Mouse (Mus musculus) intestine, embryonic 15.5 days (tissue): ENCODE data around the gene Tmed10. TPM values are rescaled to one million over a fixed set of nuclear protein-coding genes. Genes with fewer than 3 reads are reported as not detected.

Experiments used
- ATAC-seq: fragments of 200-750 bp; cut with Nextera tagmentation; 2 replicates; pipeline ENCODE4 v1.8.0; 2017; ENCODE audit warnings: moderate TSS enrichment, moderate library complexity
- H3K27ac ChIP-seq: fragments of 300-500 bp; sonication (generic); 2 replicates; pipeline ENCODE4 v1.5.1; 2015; ENCODE audit warnings: mild to moderate bottlenecking, inconsistent platforms
- H3K27me3 ChIP-seq: fragments of 300-500 bp; sonication (generic); replicated peaks from 2 replicates; pipeline ENCODE4 v1.6.1; 2015; ENCODE audit warnings: inconsistent platforms
- H3K36me3 ChIP-seq: fragments of 300-500 bp; sonication (generic); 2 replicates; pipeline ENCODE4 v1.6.1; 2015; ENCODE audit warnings: inconsistent platforms
- H3K4me1 ChIP-seq: fragments of 300-500 bp; sonication (generic); replicated peaks from 2 replicates; pipeline ENCODE4 v1.6.1; 2015; ENCODE audit warnings: inconsistent platforms
- H3K4me2 ChIP-seq: fragments of 300-500 bp; sonication (generic); replicated peaks from 2 replicates; pipeline ENCODE4 v1.6.1; 2015; ENCODE audit warnings: mild to moderate bottlenecking, inconsistent platforms
- H3K4me3 ChIP-seq: fragments of 300-500 bp; sonication (generic); replicated peaks from 2 replicates; pipeline ENCODE4 v1.5.1; 2015; ENCODE audit warnings: inconsistent platforms
- H3K9ac ChIP-seq: fragments of 300-500 bp; sonication (generic); 2 replicates; pipeline ENCODE4 v1.6.1; 2015; ENCODE audit warnings: inconsistent platforms
- H3K9me3 ChIP-seq: fragments of 300-500 bp; sonication (generic); 2 replicates; pipeline ENCODE4 v1.6.1; 2016; ENCODE audit warnings: inconsistent platforms
- WGBS: fragments of 180-500 bp; shearing (Covaris S2); methylation state at CpG from one replicate; pipeline ENCODE4 v1.1.7; 2015; 5-methylcytosine and 5-hydroxymethylcytosine counted together
- polyA plus RNA-seq: library from polyadenylated mRNA; unstranded; fragments of >200 nt; fragmentation: Nextera tagmentation; extraction: Ambion mirVana; gene quantifications from 2 replicates; pipeline ENCODE4 v1.2.1, GENCODE M21; 2015

Tmed10 gene
- polyA plus RNA-seq, 1 experiment from 2014 or later: 343 TPM

- Histone ChIP-seq H3K4me2 (no peak overlapping the region), H3K4me3 (no peak overlapping the region), H3K4me1 (peaks cover 19% of the 10 kb centered on the region), H3K27ac (no peak overlapping the region), H3K27me3 (no peaks in the 10 kb centered on the region), H3K36me3 (0 out of 2 replicates have a peak, but pooled peaks cover 3% of the 10 kb centered on the region), H3K9me3 (no peaks in the 10 kb centered on the region), H3K9ac (no peak overlapping the region)
- WGBS: 68% methylated on average over 6 of the region's 6 CpGs
- ATAC-seq: no peak
These were observed 6.1 kb downstream of the Tmed10 start for GRCm38 (mm10) chr12:85368441-85369063.

- no peaks in the 10 kb centered on the region for H3K27me3 ChIP-seq
- no peaks in the 10 kb centered on the region for H3K9me3 ChIP-seq
- no peak overlapping the region for H3K4me3 ChIP-seq
- no peak for ATAC-seq
- H3K4me2 ChIP-seq: no peak overlapping the region
- 82% methylated on average over 3 of the region's 3 CpGs for WGBS
- H3K36me3 ChIP-seq: 0 out of 2 replicates have a peak, but pooled peaks cover 3% of the 10 kb centered on the region
- H3K9ac ChIP-seq: no peak overlapping the region
- H3K27ac ChIP-seq: no peak overlapping the region
- peaks cover 17% of the 10 kb centered on the region for H3K4me1 ChIP-seq
These were observed 8.4 kb downstream of the Tmed10 start for GRCm38 (mm10) chr12:85366271-85366670.

- Histone ChIP-seq H3K9me3 (no peaks in the 10 kb centered on the region), H3K4me3 (no peak overlapping the region), H3K9ac (no peak overlapping the region), H3K27me3 (no peaks in the 10 kb centered on the region), H3K27ac (peak overlapping the region; percentile 29; the same call in 1 of the 2 replicates), H3K36me3 (0 out of 2 replicates have a peak, but pooled peaks cover 3% of the 10 kb centered on the region), H3K4me2 (no peak overlapping the region), H3K4me1 (peaks cover 11% of the 10 kb centered on the region)
- no peak for ATAC-seq
- 68% methylated on average over 4 of the region's 4 CpGs for WGBS
These were observed 12.1 kb downstream of the Tmed10 start for GRCm38 (mm10) chr12:85362510-85362909.

- Histone ChIP-seq H3K27ac (no peak overlapping the region), H3K9me3 (no peaks in the 10 kb centered on the region), H3K4me1 (peaks cover 11% of the 10 kb centered on the region), H3K4me3 (no peak overlapping the region), H3K36me3 (0 out of 2 replicates have a peak, but pooled peaks cover 3% of the 10 kb centered on the region), H3K27me3 (no peaks in the 10 kb centered on the region), H3K4me2 (no peak overlapping the region), H3K9ac (no peak overlapping the region)
- ATAC-seq: peak; percentile 80
These were observed 13.1 kb downstream of the Tmed10 start for GRCm38 (mm10) chr12:85361580-85361979.

- 71% methylated on average over 3 of the region's 3 CpGs for WGBS
- Histone ChIP-seq H3K9me3 (no peaks in the 10 kb centered on the region), H3K4me3 (no peak overlapping the region), H3K27ac (no peak overlapping the region), H3K27me3 (no peaks in the 10 kb centered on the region), H3K4me1 (peaks cover 9% of the 10 kb centered on the region), H3K9ac (no peak overlapping the region), H3K36me3 (0 out of 2 replicates have a peak, but pooled peaks cover 3% of the 10 kb centered on the region), H3K4me2 (no peak overlapping the region)
- ATAC-seq: peak; percentile 54; the same call in 1 of the 2 replicates
These were observed 13.5 kb downstream of the Tmed10 start for GRCm38 (mm10) chr12:85361165-85361564.

GRCm38 (mm10) chr12:85354061-85354460, 20.6 kb downstream of the Tmed10 start:
- Histone ChIP-seq H3K9ac (no peak overlapping the region), H3K27me3 (no peaks in the 10 kb centered on the region), H3K4me3 (no peak overlapping the region), H3K9me3 (no peaks in the 10 kb centered on the region), H3K4me2 (no peak overlapping the region), H3K4me1 (no peaks in the 10 kb centered on the region), H3K27ac (no peak overlapping the region), H3K36me3 (peaks cover 9% of the 10 kb centered on the region)
- ATAC-seq: no peak
- WGBS: 79% methylated on average over 3 of the region's 3 CpGs

GRCm38 (mm10) chr12:85350407-85351232, 24.0 kb downstream of the Tmed10 start:
- Histone ChIP-seq H3K9me3 (no peaks in the 10 kb centered on the region), H3K9ac (no peak overlapping the region), H3K27ac (peak overlapping the region; percentile 33; the same call in 1 of the 2 replicates), H3K36me3 (peaks cover 12% of the 10 kb centered on the region), H3K4me2 (no peak overlapping the region), H3K4me3 (no peak overlapping the region), H3K4me1 (no peaks in the 10 kb centered on the region), H3K27me3 (no peaks in the 10 kb centered on the region)
- ATAC-seq: peak; percentile 52; the same call in 1 of the 2 replicates
- WGBS: 76% methylated on average over 10 of the region's 10 CpGs

- Histone ChIP-seq H3K27me3 (no peaks in the 10 kb centered on the region), H3K4me1 (no peaks in the 10 kb centered on the region), H3K9ac (no peak overlapping the region), H3K4me2 (no peak overlapping the region), H3K36me3 (peaks cover 12% of the 10 kb centered on the region), H3K4me3 (no peak overlapping the region), H3K27ac (0 out of 2 replicates have a peak overlapping the region, but pooled peaks have one; percentile 11), H3K9me3 (no peaks in the 10 kb centered on the region)
- no peak; the same call in 1 of the 2 replicates for ATAC-seq
- 83% methylated on average over 6 of the region's 6 CpGs for WGBS
These were observed 26.3 kb downstream of the Tmed10 start for GRCm38 (mm10) chr12:85348338-85348737.

GRCm38 (mm10) chr12:85347196-85347595, 27.5 kb downstream of the Tmed10 start:
- Histone ChIP-seq H3K4me3 (no peak overlapping the region), H3K27me3 (no peaks in the 10 kb centered on the region), H3K9me3 (no peaks in the 10 kb centered on the region), H3K36me3 (peaks cover 13% of the 10 kb centered on the region), H3K9ac (no peak overlapping the region), H3K27ac (no peak overlapping the region), H3K4me2 (no peak overlapping the region), H3K4me1 (no peaks in the 10 kb centered on the region)
- 77% methylated on average over 3 of the region's 3 CpGs for whole genome bisulfite sequencing
- ATAC-seq: no peak

GRCm38 (mm10) chr12:85346374-85346773, 28.3 kb downstream of the Tmed10 start:
- no peak overlapping the region for H3K27ac ChIP-seq
- ATAC-seq: peak; percentile 66
- H3K4me3 ChIP-seq: no peak overlapping the region
- 52% methylated on average over 3 of the region's 3 CpGs for WGBS
- H3K36me3 ChIP-seq: peaks cover 15% of the 10 kb centered on the region
- no peaks in the 10 kb centered on the region for H3K27me3 ChIP-seq
- no peak overlapping the region for H3K4me2 ChIP-seq
- H3K9ac ChIP-seq: no peak overlapping the region
- H3K4me1 ChIP-seq: peaks cover 2% of the 10 kb centered on the region; the same call in 1 of the 2 replicates
- H3K9me3 ChIP-seq: no peaks in the 10 kb centered on the region

- no peak for ATAC-seq
These were observed 29.1 kb downstream of the Tmed10 start for GRCm38 (mm10) chr12:85345559-85345958.

GRCm38 (mm10) chr12:85344252-85344651, 30.4 kb downstream of the Tmed10 start:
- ATAC-seq: no peak

More at GRCm38 (mm10) chr12:85345559-85345958, 29.1 kb downstream of the Tmed10 start:
- Histone ChIP-seq H3K4me2 (no peak overlapping the region), H3K9ac (no peak overlapping the region), H3K9me3 (no peaks in the 10 kb centered on the region), H3K4me3 (no peak overlapping the region), H3K27ac (no peak overlapping the region), H3K4me1 (peaks cover 2% of the 10 kb centered on the region; the same call in 1 of the 2 replicates), H3K27me3 (no peaks in the 10 kb centered on the region), H3K36me3 (peaks cover 15% of the 10 kb centered on the region)
- 94% methylated on average over 6 of the region's 6 CpGs for WGBS

More at GRCm38 (mm10) chr12:85344252-85344651, 30.4 kb downstream of the Tmed10 start:
- peaks cover 5% of the 10 kb centered on the region for H3K4me1 ChIP-seq
- WGBS: 67% methylated on average over 7 of the region's 7 CpGs
- H3K4me3 ChIP-seq: no peak overlapping the region
- no peak overlapping the region for H3K4me2 ChIP-seq
- no peak overlapping the region for H3K9ac ChIP-seq
- H3K27ac ChIP-seq: no peak overlapping the region
- peaks cover 15% of the 10 kb centered on the region for H3K36me3 ChIP-seq
- H3K9me3 ChIP-seq: no peaks in the 10 kb centered on the region
- H3K27me3 ChIP-seq: no peaks in the 10 kb centered on the region
